Mouse (Mus musculus) kidney, postnatal 25 days (tissue): ENCODE measurements around the gene Abcc10.

ENCODE experiments used
- DNase-seq, 2 experiments: peaks; one replicate each; pipeline ENCODE4 v3.0.0; 2021; ENCODE audit warnings: mixed read lengths in 2 of 2

Gene Abcc10

DNA sequence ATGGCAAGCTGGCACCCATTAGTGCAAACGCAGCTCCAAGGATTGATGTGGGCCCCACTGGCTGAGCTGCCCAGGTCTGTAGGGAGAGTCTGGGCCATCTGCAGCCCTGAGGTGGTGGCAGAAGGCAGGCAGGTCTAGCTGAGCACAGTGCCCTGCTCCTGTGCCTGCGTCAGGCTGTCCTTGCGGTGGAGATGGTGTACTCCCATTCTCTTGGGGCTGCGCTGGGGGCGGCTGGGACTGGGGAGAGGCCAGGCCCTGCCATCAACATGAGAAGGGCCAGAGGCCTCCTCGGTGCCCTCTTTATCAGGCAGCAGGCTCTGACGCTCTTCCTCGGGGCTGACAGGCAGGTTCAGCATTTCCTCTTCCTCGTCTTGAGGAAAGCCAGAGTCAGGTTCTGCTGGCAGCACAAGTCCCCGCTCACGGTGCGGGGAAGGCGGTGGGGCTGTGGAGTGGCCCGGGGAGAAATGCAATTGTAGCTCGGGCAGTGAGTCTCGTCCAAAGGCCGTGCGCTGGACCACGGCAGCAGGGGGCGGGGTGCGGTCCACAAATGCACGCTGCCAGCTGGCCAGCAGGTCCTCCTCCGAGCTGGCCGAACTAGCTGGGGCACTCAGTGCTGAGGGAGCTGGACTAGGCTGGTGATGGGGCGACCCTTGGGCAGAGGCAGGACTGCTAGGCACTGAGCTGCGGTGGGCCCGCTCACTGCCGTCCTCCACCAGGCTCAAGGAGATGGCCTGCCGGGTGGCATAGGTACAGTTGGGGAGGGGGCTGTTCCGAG lies 69.7 kb downstream of the Abcc10 start:
- peak; percentile 22 to 65 for DNase-seq

DNA sequence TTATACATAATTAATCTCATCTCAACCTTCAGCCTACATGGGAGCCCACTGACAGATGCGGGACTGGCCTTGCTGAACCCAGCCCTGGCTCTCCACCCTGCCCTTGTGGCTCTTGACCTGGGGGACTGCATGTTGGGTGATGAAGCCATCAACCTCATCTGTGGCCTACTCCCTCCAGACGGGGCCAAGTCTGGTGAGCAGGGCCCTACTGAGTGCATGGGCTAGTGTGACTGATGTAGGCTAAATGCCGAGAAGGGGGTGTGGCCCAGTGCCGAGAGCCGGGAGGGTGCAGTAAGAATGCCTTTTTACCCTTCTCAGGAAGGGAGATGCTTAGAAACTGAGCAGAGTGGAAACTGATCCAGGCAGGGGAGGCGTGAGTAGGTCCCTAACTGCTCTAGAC lies 73.0 kb downstream of the Abcc10 start:
- no peak for DNase-seq

GRCm38 (mm10) chr17:46254106-46254505 lies 74.0 kb downstream of the Abcc10 start:
- DNase-seq, result peak; percentile 27 to 61

- peak; percentile 96 for DNase-seq
Measured at GRCm38 (mm10) chr17:46253452-46254084, 74.6 kb downstream of the Abcc10 start, which contains the start of gene Lrrc73. Lrrc73 (plus strand) TSS chr17:46253531.
